Comparison of ENCODE assay signal across 8 mouse cellular contexts in genomic region chr6:28618751-28619153, GRCm38 (mm10).
DNase-seq lines count a peak whose midpoint lies in the region; ATAC-seq and TF ChIP-seq lines count a peak whose summit lies in the region.

No protein-coding gene starts in this region.

- H3K4me2 ChIP-seq in heart, embryonic 11.5 days = peak overlapping the region; percentile 50
- H3K4me2 ChIP-seq in liver, embryonic 13.5 days = no peak overlapping the region

- no peak overlapping the region for H3K9ac ChIP-seq in heart, embryonic 11.5 days (ENCODE audit: low read depth, low read length)
- H3K9ac ChIP-seq in liver, embryonic 13.5 days = no peak overlapping the region

- H3K4me3 ChIP-seq in heart, embryonic 11.5 days (ENCODE audit: low read depth, low read length) = no peak overlapping the region
- no peak overlapping the region for H3K4me3 ChIP-seq in kidney, adult 2 months (ENCODE audit: insufficient read depth, low read depth, low read length)
- H3K4me3 ChIP-seq in liver, embryonic 13.5 days (replicated peaks) = no peak overlapping the region

- no peaks in the 10 kb centered on the region for H3K36me3 ChIP-seq in heart, embryonic 11.5 days (ENCODE audit: control insufficient read depth, insufficient read depth, low read length)
- H3K36me3 ChIP-seq in kidney, adult 2 months (ENCODE audit: control insufficient read depth, insufficient read depth, low read length) = no peaks in the 10 kb centered on the region
- H3K36me3 ChIP-seq in liver, embryonic 13.5 days = no peaks in the 10 kb centered on the region

- no peaks in the 10 kb centered on the region for H3K27me3 ChIP-seq in heart, embryonic 11.5 days (ENCODE audit: control insufficient read depth, insufficient read depth, low read length)
- no peaks in the 10 kb centered on the region for H3K27me3 ChIP-seq in kidney, adult 2 months (replicated peaks; ENCODE audit: control insufficient read depth, insufficient read depth, low read length)
- no peaks in the 10 kb centered on the region for H3K27me3 ChIP-seq in liver, embryonic 13.5 days

- ATAC-seq in heart, embryonic 11.5 days (replicated peaks; ENCODE audit: insufficient number of reproducible peaks, low FRiP score, low TSS enrichment) = peak; percentile 59
- ATAC-seq in liver, embryonic 13.5 days (ENCODE audit: low read depth) = no peak

- DNase-seq in urinary bladder, postnatal 14 days (ENCODE audit: low spot score) = peak; percentile 40
- no peak for DNase-seq in urinary bladder, adult 2 months (ENCODE audit: low spot score)
- peak; percentile 60 to 69 for DNase-seq in cerebellum, postnatal 25 days
- peak; percentile 62 for DNase-seq in kidney, adult 2 months
- DNase-seq in liver, embryonic 13.5 days = no peak
- DNase-seq in ovary, postnatal 14 days (ENCODE audit: low spot score) = peak; percentile 13
- no peak for DNase-seq in thymus, postnatal 0 days (ENCODE audit: low spot score)

- no peaks in the 10 kb centered on the region for H3K9me3 ChIP-seq in heart, embryonic 11.5 days (replicated peaks; ENCODE audit: control insufficient read depth, low read length)
- no peaks in the 10 kb centered on the region for H3K9me3 ChIP-seq in liver, embryonic 13.5 days (replicated peaks)

- peaks cover 43% of the 10 kb centered on the region for H3K4me1 ChIP-seq in heart, embryonic 11.5 days (ENCODE audit: control insufficient read depth, insufficient read depth, low read length)
- peaks cover 5% of the 10 kb centered on the region; the same call in 1 of the 2 replicates for H3K4me1 ChIP-seq in kidney, adult 2 months (ENCODE audit: control insufficient read depth, insufficient read depth, low read length)
- H3K4me1 ChIP-seq in liver, embryonic 13.5 days (replicated peaks) = peaks cover 70% of the 10 kb centered on the region

- no peak for TF ChIP-seq CTCF in kidney, adult 2 months (conservative IDR thresholded peaks at IDR 0.05; ENCODE audit: insufficient read depth, insufficient read length, low read depth, low read length)

- peak overlapping the region; percentile 82 for H3K27ac ChIP-seq in heart, embryonic 11.5 days (ENCODE audit: low read depth, low read length)
- no peak overlapping the region for H3K27ac ChIP-seq in kidney, adult 2 months (ENCODE audit: insufficient read depth, low read depth, low read length)
- peak overlapping the region; percentile 43; the same call in 1 of the 2 replicates for H3K27ac ChIP-seq in liver, embryonic 13.5 days

- no peak for TF ChIP-seq POLR2A in kidney, adult 2 months (IDR thresholded peaks at IDR 0.05; ENCODE audit: low read depth, low read length)

- WGBS in heart, embryonic 11.5 days (ENCODE audit: insufficient replicate concordance) = 11% methylated on average over 7 of the region's 7 CpGs
- WGBS in kidney, adult 2 months = 15% methylated on average over 7 of the region's 7 CpGs
- 52% methylated on average over 7 of the region's 7 CpGs for WGBS in liver, embryonic 13.5 days (ENCODE audit: insufficient replicate concordance)

Comparison
In these comparisons a context has a peak if more than half of its experiments do, and no peak if none do; other contexts are left out.
1. DNase-seq: peak in urinary bladder, postnatal 14 days (single experiment), cerebellum, postnatal 25 days (2 of 2), kidney, adult 2 months (single experiment) and ovary, postnatal 14 days (single experiment); none in urinary bladder, adult 2 months (single experiment), liver, embryonic 13.5 days (single experiment) and thymus, postnatal 0 days (single experiment).